Mouse (Mus musculus) yolk sac, embryonic 10.5 days (tissue): ENCODE data around the gene Ppa1.
A peak's percentile ranks its signal among the peaks of the same experiment; 100 is the strongest.
"Not testable (repeated sequence)": the region's sequence is repeated elsewhere in the genome, so short reads cannot be mapped to it uniquely, and the experiment has no call there.

Experiments
- DNase-seq: peaks from one replicate; pipeline ENCODE4 v3.0.0-alpha.2; 2017; ENCODE audit warnings: low spot score

Ppa1 gene

GRCm38 (mm10) chr10:61647790-61648736, at the start of gene Ppa1:
TSS of gene Ppa1 (plus strand) at chr10:61648552.
- DNase-seq, result peak; percentile 92

GRCm38 (mm10) chr10:61599556-61600114, 48.7 kb upstream of the Ppa1 start:
- no peak for DNase-seq

GRCm38 (mm10) chr10:61602283-61603033, 45.9 kb upstream of the Ppa1 start:
- peak; percentile 23 for DNase-seq

GRCm38 (mm10) chr10:61604376-61605065, 43.8 kb upstream of the Ppa1 start:
- no peak for DNase-seq

- not testable (repeated sequence) for DNase-seq
Measured at GRCm38 (mm10) chr10:61605381-61605780, 43.0 kb upstream of the Ppa1 start.

- DNase-seq, result peak; percentile 31
Measured at GRCm38 (mm10) chr10:61605851-61606250, 42.5 kb upstream of the Ppa1 start.

- DNase-seq, result no peak
Measured at GRCm38 (mm10) chr10:61608233-61608632, 40.1 kb upstream of the Ppa1 start.

GRCm38 (mm10) chr10:61610650-61611235, 37.6 kb upstream of the Ppa1 start:
- DNase-seq, result no peak

- no peak for DNase-seq
Measured at GRCm38 (mm10) chr10:61614311-61614710, 34.0 kb upstream of the Ppa1 start.

GRCm38 (mm10) chr10:61618528-61618927, 29.8 kb upstream of the Ppa1 start:
- no peak for DNase-seq

- DNase-seq, result no peak
Measured at GRCm38 (mm10) chr10:61621681-61622080, 26.7 kb upstream of the Ppa1 start.

- DNase-seq, result not testable (repeated sequence)
Measured at GRCm38 (mm10) chr10:61623874-61624273, 24.5 kb upstream of the Ppa1 start.

- DNase-seq, result no peak
Measured at GRCm38 (mm10) chr10:61624771-61625170, 23.6 kb upstream of the Ppa1 start.

- no peak for DNase-seq
Measured at GRCm38 (mm10) chr10:61625381-61626257, 22.7 kb upstream of the Ppa1 start.

- DNase-seq, result no peak
Measured at GRCm38 (mm10) chr10:61626551-61626950, 21.8 kb upstream of the Ppa1 start.

GRCm38 (mm10) chr10:61627195-61627937, 21.0 kb upstream of the Ppa1 start:
- DNase-seq, result peak; percentile 27

GRCm38 (mm10) chr10:61627938-61628250, 20.5 kb upstream of the Ppa1 start:
- no peak for DNase-seq

- no peak for DNase-seq
Measured at GRCm38 (mm10) chr10:61632445-61632844, 15.9 kb upstream of the Ppa1 start.

GRCm38 (mm10) chr10:61637055-61637454, 11.3 kb upstream of the Ppa1 start:
- DNase-seq, result no peak

GRCm38 (mm10) chr10:61640363-61640762, 8.0 kb upstream of the Ppa1 start:
- no peak for DNase-seq
